Mouse (Mus musculus) myocyte (in vitro differentiated cells): ENCODE results near the gene Nrm. TPM values are rescaled to one million over a fixed set of nuclear protein-coding genes. Genes with fewer than 3 reads are reported as not detected.

Experiments used
- H3K27me3 ChIP-seq: one replicate; pipeline ENCODE4 v1.6.1; 2011; ENCODE audit not compliant: control insufficient read depth, insufficient read depth, insufficient read length
- H3K36me3 ChIP-seq: one replicate; pipeline ENCODE4 v1.6.1; 2011; ENCODE audit not compliant: control insufficient read depth, insufficient read depth
- H3K4me2 ChIP-seq: one replicate; pipeline ENCODE4 v1.6.1; 2011; ENCODE audit warnings: low read depth, control low read depth
- H3K4me3 ChIP-seq: one replicate; pipeline ENCODE4 v1.5.1; 2011; ENCODE audit warnings: mild to moderate bottlenecking, control low read depth, moderate library complexity
- H3K79me2 ChIP-seq: one replicate; pipeline ENCODE4 v1.6.1; 2011; ENCODE audit not compliant: control insufficient read depth, insufficient read depth
- H3ac ChIP-seq: one replicate; pipeline ENCODE4 v1.6.1; 2011; ENCODE audit not compliant: control insufficient read depth, insufficient read length
- CEBPB ChIP-seq: IDR thresholded peaks from 2 replicates; pipeline ENCODE4 v1.6.1; 2011; ENCODE audit warnings: mild to moderate bottlenecking, moderate library complexity; ENCODE audit not compliant: poor library complexity, insufficient read depth, severe bottlenecking
- E2F4 ChIP-seq: IDR thresholded peaks from one replicate; pipeline ENCODE4 v1.6.1; 2011; ENCODE audit warnings: mild to moderate bottlenecking, control low read depth, moderate library complexity; ENCODE audit not compliant: insufficient read depth
- MAX ChIP-seq: IDR thresholded peaks from one replicate; pipeline ENCODE4 v1.6.1; 2011; ENCODE audit warnings: low read depth, mild to moderate bottlenecking, control low read depth
- MYOD1 ChIP-seq, 3 experiments: IDR thresholded peaks; one replicate each; pipeline ENCODE4 v1.6.1; 2011; ENCODE audit warnings: control low read depth in 2 of 3, low read depth in 2 of 3, mild to moderate bottlenecking in 2 of 3, moderate library complexity in 1 of 3; ENCODE audit not compliant: insufficient read length in 2 of 3, control insufficient read depth in 1 of 3
- MYOG ChIP-seq, 3 experiments: IDR thresholded peaks; one replicate each; pipeline ENCODE4 v1.6.1; 2011; ENCODE audit warnings: control low read depth in 2 of 3, low read depth in 2 of 3, mild to moderate bottlenecking in 2 of 3; ENCODE audit not compliant: insufficient read length in 2 of 3, control insufficient read depth in 1 of 3, insufficient read depth in 1 of 3
- POLR2A ChIP-seq: IDR thresholded peaks from one replicate; pipeline ENCODE4 v1.6.1; 2011; ENCODE audit warnings: low read depth, mild to moderate bottlenecking, control low read depth, moderate library complexity; ENCODE audit not compliant: insufficient read length
- POLR2AphosphoS2 ChIP-seq: IDR thresholded peaks from one replicate; pipeline ENCODE4 v1.6.1; 2011; ENCODE audit warnings: low read depth, control low read depth; ENCODE audit not compliant: insufficient read length
- REST ChIP-seq: IDR thresholded peaks from one replicate; pipeline ENCODE4 v1.6.1; 2011; ENCODE audit warnings: mild to moderate bottlenecking, control low read depth, moderate library complexity; ENCODE audit not compliant: insufficient read depth, insufficient read length
- SRF ChIP-seq: IDR thresholded peaks from one replicate; pipeline ENCODE4 v1.6.1; 2011; ENCODE audit warnings: low read depth; ENCODE audit not compliant: control insufficient read depth, insufficient read length
- TCF12 ChIP-seq: IDR thresholded peaks from one replicate; pipeline ENCODE4 v1.6.1; 2011; ENCODE audit warnings: mild to moderate bottlenecking, control low read depth; ENCODE audit not compliant: poor library complexity, insufficient read depth, severe bottlenecking
- TCF3 ChIP-seq: IDR thresholded peaks from one replicate; pipeline ENCODE4 v1.6.1; 2011; ENCODE audit warnings: low read depth, control low read depth; ENCODE audit not compliant: insufficient read length
- USF1 ChIP-seq: IDR thresholded peaks from one replicate; pipeline ENCODE4 v1.6.1; 2011; ENCODE audit warnings: low read depth, mild to moderate bottlenecking, control low read depth, moderate library complexity
- polyA plus RNA-seq: library from polyadenylated mRNA; unstranded; fragments of >200 nt; fragmentation: generic; extraction: Trizol; gene quantifications from one replicate; pipeline ENCODE4 v1.2.1, GENCODE M21; 2012; ENCODE audit warnings: missing spikeins

Gene Nrm
- polyA plus RNA-seq, 1 experiment = 18.5 TPM

- Histone ChIP-seq H3K79me2 (no peaks in the 10 kb centered on the region), H3K27me3 (no peaks in the 10 kb centered on the region), H3K36me3 (peaks cover 7% of the 10 kb centered on the region), H3K4me2 (no peak overlapping the region), H3ac (no peak overlapping the region), H3K4me3 (no peak overlapping the region)
- TF ChIP-seq POLR2AphosphoS2 (no peak), TCF3 (no peak), POLR2A (no peak), MAX (no peak), MYOD1 (IDR thresholded peaks at IDR 0.05; ENCODE audit: control insufficient read depth in 1 of 3, insufficient read length in 2 of 3, low read depth in 2 of 3) (no peak), E2F4 (no peak), TCF12 (no peak), MYOG (IDR thresholded peaks at IDR 0.05; ENCODE audit: control insufficient read depth in 1 of 3, insufficient read depth in 1 of 3, insufficient read length in 2 of 3, low read depth in 2 of 3) (no peak), CEBPB (no peak), REST (no peak), USF1 (no peak)
These were observed 42.9 kb downstream of the Nrm start for GRCm38 (mm10) chr17:35903992-35904355.

GRCm38 (mm10) chr17:35905587-35905986 lies 44.5 kb downstream of the Nrm start:
- H3K27me3 ChIP-seq = no peaks in the 10 kb centered on the region
- H3K4me3 ChIP-seq = no peak overlapping the region
- H3ac ChIP-seq = no peak overlapping the region
- no peaks in the 10 kb centered on the region for H3K79me2 ChIP-seq
- no peak for TF ChIP-seq SRF
- TF ChIP-seq POLR2AphosphoS2 = no peak
- TF ChIP-seq MYOG (IDR thresholded peaks at IDR 0.05; ENCODE audit: control insufficient read depth in 1 of 3, insufficient read depth in 1 of 3, insufficient read length in 2 of 3, low read depth in 2 of 3) = no peak
- no peak for TF ChIP-seq POLR2A
- TF ChIP-seq TCF12 = no peak
- TF ChIP-seq MYOD1 (IDR thresholded peaks at IDR 0.05; ENCODE audit: control insufficient read depth in 1 of 3, insufficient read length in 2 of 3, low read depth in 2 of 3) = no peak
- TF ChIP-seq MAX = no peak
- no peak for TF ChIP-seq CEBPB
- TF ChIP-seq E2F4 = no peak
- TF ChIP-seq USF1 = no peak
- no peak for TF ChIP-seq REST
- no peak for TF ChIP-seq TCF3
- H3K4me2 ChIP-seq = no peak overlapping the region
- H3K36me3 ChIP-seq = peaks cover 7% of the 10 kb centered on the region

GRCm38 (mm10) chr17:35907609-35908008 lies 46.5 kb downstream of the Nrm start:
- Histone ChIP-seq H3ac (no peak overlapping the region), H3K36me3 (peaks cover 21% of the 10 kb centered on the region), H3K79me2 (peaks cover 2% of the 10 kb centered on the region), H3K4me3 (no peak overlapping the region), H3K4me2 (no peak overlapping the region), H3K27me3 (no peaks in the 10 kb centered on the region)
- TF ChIP-seq MAX = no peak
- TF ChIP-seq CEBPB = no peak
- no peak for TF ChIP-seq MYOD1 (IDR thresholded peaks at IDR 0.05; ENCODE audit: control insufficient read depth in 1 of 3, insufficient read length in 2 of 3, low read depth in 2 of 3)
- no peak for TF ChIP-seq E2F4
- TF ChIP-seq REST = no peak
- no peak for TF ChIP-seq POLR2A
- no peak for TF ChIP-seq POLR2AphosphoS2
- TF ChIP-seq USF1 = no peak
- TF ChIP-seq MYOG (IDR thresholded peaks at IDR 0.05; ENCODE audit: control insufficient read depth in 1 of 3, insufficient read depth in 1 of 3, insufficient read length in 2 of 3, low read depth in 2 of 3) = no peak
- TF ChIP-seq TCF12 = no peak
- no peak for TF ChIP-seq SRF
- no peak for TF ChIP-seq TCF3

- TF ChIP-seq TCF3 = no peak
- no peak for TF ChIP-seq TCF12
- no peak for TF ChIP-seq POLR2A
- no peak for TF ChIP-seq MYOG (IDR thresholded peaks at IDR 0.05; ENCODE audit: control insufficient read depth in 1 of 3, insufficient read depth in 1 of 3, insufficient read length in 2 of 3, low read depth in 2 of 3)
- TF ChIP-seq MYOD1 (IDR thresholded peaks at IDR 0.05; ENCODE audit: control insufficient read depth in 1 of 3, insufficient read length in 2 of 3, low read depth in 2 of 3) = no peak
- TF ChIP-seq POLR2AphosphoS2 = no peak
- TF ChIP-seq SRF = no peak
- no peak for TF ChIP-seq E2F4
- no peak for TF ChIP-seq USF1
- TF ChIP-seq MAX = no peak
- TF ChIP-seq CEBPB = no peak
- no peak for TF ChIP-seq REST
- peak overlapping the region; percentile 97 for H3K4me2 ChIP-seq
These were observed 48.2 kb downstream of the Nrm start for GRCm38 (mm10) chr17:35909186-35909918.

More at GRCm38 (mm10) chr17:35909186-35909918, 48.2 kb downstream of the Nrm start:
- peak overlapping the region; percentile 50 for H3K4me3 ChIP-seq
- peaks cover 37% of the 10 kb centered on the region for H3K36me3 ChIP-seq
- H3K79me2 ChIP-seq = peaks cover 8% of the 10 kb centered on the region
- H3ac ChIP-seq = peak overlapping the region; percentile 69
- no peaks in the 10 kb centered on the region for H3K27me3 ChIP-seq
